Mouse (Mus musculus) erythroblast, embryonic 14.5 days (primary cell): ENCODE measurements around the gene Eri3.

Experiments
- GATA1 ChIP-seq: IDR thresholded peaks from 2 replicates; pipeline ENCODE4 v1.6.1; 2012; ENCODE audit warnings: low read length, inconsistent platforms, mixed read lengths
- TAL1 ChIP-seq: IDR thresholded peaks from 3 replicates; pipeline ENCODE4 v1.6.1; 2012; ENCODE audit warnings: low read length, inconsistent platforms, mixed read lengths

GRCm38 (mm10) chr4:117535496-117536200 is 14.5 kb upstream of the Eri3 start:
- TF ChIP-seq GATA1, result no peak
- no peak for TF ChIP-seq TAL1
